Mouse (Mus musculus): ENCODE results near the gene Peg12. TPM values are rescaled to one million over a fixed set of nuclear protein-coding genes. Genes with fewer than 3 reads are reported as not detected.
A peak's percentile ranks its signal among the peaks of the same experiment; 100 is the strongest.

Gene Peg12
- polyA plus RNA-seq (2012; rRNA removed): 0.15 and 0.25 TPM in 2 replicates

GRCm38 (mm10) chr7:62463878-62464755, at the start of gene Peg12:
TSS of gene Peg12 (minus strand) at chr7:62464510.
- H3K36me3 ChIP-seq (ENCODE audit: control insufficient read depth, insufficient read depth, low read length): no peaks in the 10 kb centered on the region
- no peak for TF ChIP-seq CTCF (IDR thresholded peaks at IDR 0.05; ENCODE audit: control insufficient read depth, insufficient read depth, insufficient replicate concordance, low read depth, low read length)
- no peak for TF ChIP-seq POLR2A (IDR thresholded peaks at IDR 0.05; ENCODE audit: control insufficient read depth, low read depth, low read length)
- no peak within 1 kb of the TSS for H3K27ac ChIP-seq (ENCODE audit: control insufficient read depth, insufficient read depth, low read depth, low read length)

DNA sequence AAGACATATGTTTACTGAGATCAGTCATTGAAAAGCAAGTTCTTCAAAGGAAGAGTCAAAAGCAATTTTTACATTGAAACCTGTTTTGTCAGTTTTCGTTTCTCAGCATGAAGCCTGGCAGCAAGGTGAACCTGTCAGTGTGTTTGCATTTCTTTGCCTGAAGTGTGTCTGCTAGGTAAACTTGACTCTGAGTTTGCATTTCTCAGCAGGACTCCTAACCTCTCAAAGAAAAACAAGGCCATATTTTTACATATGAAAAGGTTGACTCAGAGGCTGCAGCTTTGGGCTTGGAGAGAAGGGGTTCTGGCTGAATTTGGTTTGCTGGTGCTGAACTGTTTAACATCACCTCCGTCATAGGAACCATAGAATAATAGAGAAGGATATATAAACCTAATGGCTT, 21.8 kb upstream of the Peg12 start:
- H3K36me3 ChIP-seq (ENCODE audit: control insufficient read depth, insufficient read depth, low read length): no peaks in the 10 kb centered on the region
- no peaks in the 10 kb centered on the region for H3K27me3 ChIP-seq (ENCODE audit: control insufficient read depth, insufficient read depth, low read length)
- TF ChIP-seq POLR2A (IDR thresholded peaks at IDR 0.05; ENCODE audit: control insufficient read depth, low read depth, low read length) (no peak), CTCF (IDR thresholded peaks at IDR 0.05; ENCODE audit: control insufficient read depth, insufficient read depth, insufficient replicate concordance, low read depth, low read length) (no peak)
- H3K4me3 ChIP-seq (ENCODE audit: control insufficient read depth, low read depth, low read length): no peak overlapping the region
- H3K27ac ChIP-seq (ENCODE audit: control insufficient read depth, insufficient read depth, low read depth, low read length): no peak overlapping the region
- no peaks in the 10 kb centered on the region for H3K4me1 ChIP-seq (ENCODE audit: control insufficient read depth, insufficient read depth, low read length)

More at GRCm38 (mm10) chr7:62463878-62464755, at the start of gene Peg12:
- Histone ChIP-seq H3K4me3 (ENCODE audit: control insufficient read depth, low read depth, low read length) (peak within 1 kb of the TSS; percentile 52), H3K27me3 (ENCODE audit: control insufficient read depth, insufficient read depth, low read length) (0 out of 2 replicates have a peak, but pooled peaks cover 2% of the 10 kb centered on the region), H3K4me1 (ENCODE audit: control insufficient read depth, insufficient read depth, low read length) (peaks cover 7% of the 10 kb centered on the region)

- Histone ChIP-seq H3K27ac (ENCODE audit: control insufficient read depth, insufficient read depth, low read depth, low read length) (no peak overlapping the region), H3K4me3 (ENCODE audit: control insufficient read depth, low read depth, low read length) (peak overlapping the region; percentile 52), H3K27me3 (ENCODE audit: control insufficient read depth, insufficient read depth, low read length) (0 out of 2 replicates have a peak, but pooled peaks cover 2% of the 10 kb centered on the region), H3K4me1 (ENCODE audit: control insufficient read depth, insufficient read depth, low read length) (peaks cover 7% of the 10 kb centered on the region), H3K36me3 (ENCODE audit: control insufficient read depth, insufficient read depth, low read length) (no peaks in the 10 kb centered on the region)
- no peak for TF ChIP-seq CTCF (IDR thresholded peaks at IDR 0.05; ENCODE audit: control insufficient read depth, insufficient read depth, insufficient replicate concordance, low read depth, low read length)
These were observed 1.1 kb downstream of the Peg12 start for GRCm38 (mm10) chr7:62463007-62463877.

DNA sequence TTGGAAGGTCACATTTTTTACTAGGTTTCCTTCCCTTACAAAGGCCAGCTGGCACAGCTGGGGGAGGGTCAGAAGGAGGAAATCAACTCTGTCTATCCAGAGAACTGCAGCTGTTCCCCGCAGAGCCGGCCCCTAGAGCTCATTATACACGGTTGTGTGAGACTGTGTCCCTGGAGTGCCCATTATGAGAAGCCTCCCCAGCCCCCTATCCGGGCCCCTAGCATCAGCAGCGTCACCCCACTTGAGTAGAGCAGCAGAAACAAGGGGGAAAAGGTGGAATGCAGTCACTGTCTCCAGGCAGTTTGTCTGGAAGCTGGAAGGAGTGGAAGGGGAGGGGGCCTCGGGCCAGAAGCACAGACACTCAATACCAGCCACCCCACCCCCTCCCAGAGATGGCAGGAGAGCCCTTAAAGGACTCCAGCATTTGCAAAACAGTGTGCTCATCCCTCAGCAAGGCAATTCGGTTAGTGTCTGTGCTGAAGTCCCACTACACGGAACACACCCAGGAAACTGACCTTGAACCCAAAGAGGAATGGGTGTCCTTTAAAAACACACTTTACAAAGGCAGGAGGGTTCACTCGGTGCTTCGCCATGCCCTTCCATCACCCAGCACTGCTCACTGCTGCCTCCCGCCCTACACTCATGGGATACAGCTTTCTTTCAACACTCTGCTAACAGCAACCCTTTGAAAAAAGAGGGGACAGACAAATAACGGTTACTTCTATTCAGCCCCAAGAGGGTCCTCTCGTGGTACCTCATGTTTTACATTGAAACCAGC, 1.9 kb downstream of the Peg12 start:
- TF ChIP-seq CTCF (IDR thresholded peaks at IDR 0.05; ENCODE audit: control insufficient read depth, insufficient read depth, insufficient replicate concordance, low read depth, low read length) (no peak), POLR2A (IDR thresholded peaks at IDR 0.05; ENCODE audit: control insufficient read depth, low read depth, low read length) (no peak)
- H3K4me1 ChIP-seq (ENCODE audit: control insufficient read depth, insufficient read depth, low read length): peaks cover 7% of the 10 kb centered on the region
- no peaks in the 10 kb centered on the region for H3K36me3 ChIP-seq (ENCODE audit: control insufficient read depth, insufficient read depth, low read length)
- no peak overlapping the region for H3K27ac ChIP-seq (ENCODE audit: control insufficient read depth, insufficient read depth, low read depth, low read length)
- 0 out of 2 replicates have a peak, but pooled peaks cover 2% of the 10 kb centered on the region for H3K27me3 ChIP-seq (ENCODE audit: control insufficient read depth, insufficient read depth, low read length)
- H3K4me3 ChIP-seq (ENCODE audit: control insufficient read depth, low read depth, low read length): no peak overlapping the region

- H3K4me1 ChIP-seq (ENCODE audit: control insufficient read depth, insufficient read depth, low read length): no peaks in the 10 kb centered on the region
- no peaks in the 10 kb centered on the region for H3K36me3 ChIP-seq (ENCODE audit: control insufficient read depth, insufficient read depth, low read length)
- H3K27ac ChIP-seq (ENCODE audit: control insufficient read depth, insufficient read depth, low read depth, low read length): no peak overlapping the region
- no peaks in the 10 kb centered on the region for H3K27me3 ChIP-seq (ENCODE audit: control insufficient read depth, insufficient read depth, low read length)
- no peak overlapping the region for H3K4me3 ChIP-seq (ENCODE audit: control insufficient read depth, low read depth, low read length)
- TF ChIP-seq CTCF (IDR thresholded peaks at IDR 0.05; ENCODE audit: control insufficient read depth, insufficient read depth, insufficient replicate concordance, low read depth, low read length) (no peak), POLR2A (IDR thresholded peaks at IDR 0.05; ENCODE audit: control insufficient read depth, low read depth, low read length) (no peak)
These were observed 12.0 kb downstream of the Peg12 start for GRCm38 (mm10) chr7:62452353-62452752.

DNA sequence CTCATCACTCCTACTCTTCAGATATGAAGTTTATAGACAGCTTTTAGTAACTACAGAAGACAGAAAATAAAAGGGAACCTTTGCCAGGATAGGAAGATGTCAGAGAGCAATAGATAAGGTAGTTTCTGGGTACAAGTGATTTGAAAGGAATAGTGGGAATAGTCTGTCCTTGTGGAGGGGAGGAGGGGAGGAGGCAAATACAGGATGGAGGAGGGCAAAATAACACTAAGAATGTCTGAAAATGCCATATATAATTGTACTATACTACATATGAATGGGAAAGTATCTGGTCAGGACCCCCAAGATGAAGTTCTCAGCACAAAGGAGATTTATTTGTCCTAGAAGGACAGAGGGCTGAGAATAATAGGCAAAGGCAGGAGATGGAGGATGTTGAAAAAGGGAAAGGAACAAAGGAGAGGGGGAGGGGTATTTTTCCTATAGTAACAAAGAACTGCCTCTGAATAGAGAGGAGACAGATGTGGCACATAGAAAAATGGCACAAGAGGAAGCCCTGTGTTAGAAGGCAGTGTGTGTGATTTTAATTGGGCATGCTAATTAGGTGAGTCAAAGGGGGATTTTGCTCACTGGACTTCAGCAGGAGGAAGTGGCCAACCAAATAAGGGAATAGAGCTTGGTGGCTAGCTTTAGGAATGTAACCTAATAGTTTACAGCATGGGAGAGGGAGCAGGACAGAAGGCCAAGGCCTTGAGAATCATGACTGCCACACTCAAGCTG, 18.7 kb downstream of the Peg12 start:
- Histone ChIP-seq H3K4me3 (ENCODE audit: control insufficient read depth, low read depth, low read length) (no peak overlapping the region), H3K4me1 (ENCODE audit: control insufficient read depth, insufficient read depth, low read length) (no peaks in the 10 kb centered on the region), H3K36me3 (ENCODE audit: control insufficient read depth, insufficient read depth, low read length) (no peaks in the 10 kb centered on the region), H3K27me3 (ENCODE audit: control insufficient read depth, insufficient read depth, low read length) (no peaks in the 10 kb centered on the region), H3K27ac (ENCODE audit: control insufficient read depth, insufficient read depth, low read depth, low read length) (no peak overlapping the region)
- TF ChIP-seq CTCF (IDR thresholded peaks at IDR 0.05; ENCODE audit: control insufficient read depth, insufficient read depth, insufficient replicate concordance, low read depth, low read length) (no peak), POLR2A (IDR thresholded peaks at IDR 0.05; ENCODE audit: control insufficient read depth, low read depth, low read length) (no peak)

Data from testis, adult 2 months (tissue).